Mouse (Mus musculus) megakaryocyte, embryonic 14.5 days (primary cell): Measurements from ENCODE around the gene Ust.

ENCODE experiments used
- FLI1 ChIP-seq: IDR thresholded peaks from 2 replicates; pipeline ENCODE4 v1.6.1; 2012; ENCODE audit warnings: low read length, inconsistent platforms, mixed read lengths
- GATA1 ChIP-seq: IDR thresholded peaks from 3 replicates; pipeline ENCODE4 v1.6.1; 2012; ENCODE audit warnings: mixed read lengths, low read length, inconsistent platforms, borderline replicate concordance

DNA sequence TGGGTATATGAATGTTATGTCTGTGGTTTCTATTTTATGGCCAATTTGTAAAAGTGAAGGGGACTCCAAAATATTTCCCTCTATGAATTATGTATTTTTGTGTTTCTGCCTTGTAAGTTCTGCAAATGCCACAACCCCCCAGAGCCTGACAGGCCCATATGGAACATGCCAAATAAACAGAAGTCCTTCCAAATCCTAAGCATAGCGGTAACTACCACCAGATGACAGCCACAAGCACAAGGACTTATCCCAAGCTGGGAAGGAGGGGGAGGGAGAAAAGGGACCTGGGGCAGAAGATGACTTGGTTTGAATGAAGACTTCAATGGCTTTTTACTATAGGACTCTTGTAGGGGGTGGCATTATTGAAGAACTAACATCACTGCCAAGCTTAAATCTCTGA, 182.0 kb downstream of the Ust start:
- TF ChIP-seq GATA1 (no peak), FLI1 (no peak)
